Mouse (Mus musculus) neutrophil, adult 5-6 weeks (primary cell): ENCODE measurements around the gene D430019H16Rik. TPM values are rescaled to one million over a fixed set of nuclear protein-coding genes. Genes with fewer than 3 reads are reported as not detected.

Experiments used
- ATAC-seq: fragments of 151-379, 151-347 bp; 2 replicates; pipeline ENCODE4 v1.8.0; 2017; ENCODE audit warnings: mild to moderate bottlenecking, moderate TSS enrichment; ENCODE audit not compliant: insufficient number of reproducible peaks, poor library complexity, low FRiP score, severe bottlenecking; ENCODE audit errors: extremely low read depth
- total RNA-seq: library from RNA; stranded (forward); fragments of 200-1000 nt; gene quantifications from 2 replicates; pipeline ENCODE4 v1.2.3, GENCODE M21; 2017

The D430019H16Rik gene
- total RNA-seq, result 0.25 TPM in 1 of 2 replicates, not detected in the other

- no peak for ATAC-seq
Observed at GRCm38 (mm10) chr12:105453670-105454257, at the start of gene D430019H16Rik. D430019H16Rik (plus strand) TSS chr12:105453856.

DNA sequence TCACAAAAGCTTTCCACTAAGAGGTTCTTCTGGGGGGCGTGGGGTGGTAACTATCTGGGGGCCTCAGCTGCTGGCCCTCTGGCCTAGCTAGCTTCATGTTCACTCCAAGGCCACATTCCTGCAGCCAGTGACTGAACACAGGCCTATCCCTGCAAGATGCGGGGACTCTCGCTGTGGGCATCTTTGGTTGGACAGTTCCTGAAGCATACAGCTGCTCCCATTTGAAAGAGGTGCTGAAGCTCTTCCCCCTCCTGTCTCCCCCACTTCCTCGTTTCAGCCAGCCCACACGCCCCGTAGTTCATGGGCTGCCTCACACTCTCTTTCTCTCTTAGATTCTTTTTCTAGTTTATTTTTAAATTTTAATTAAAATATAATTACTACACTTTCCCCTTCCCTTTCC is 47.6 kb upstream of the D430019H16Rik start:
- no peak for ATAC-seq

- no peak for ATAC-seq
Observed at GRCm38 (mm10) chr12:105413909-105414308, 39.7 kb upstream of the D430019H16Rik start.

GRCm38 (mm10) chr12:105420476-105420875 is 33.2 kb upstream of the D430019H16Rik start:
- ATAC-seq, result no peak

GRCm38 (mm10) chr12:105426541-105426940 is 27.1 kb upstream of the D430019H16Rik start:
- ATAC-seq, result no peak

DNA sequence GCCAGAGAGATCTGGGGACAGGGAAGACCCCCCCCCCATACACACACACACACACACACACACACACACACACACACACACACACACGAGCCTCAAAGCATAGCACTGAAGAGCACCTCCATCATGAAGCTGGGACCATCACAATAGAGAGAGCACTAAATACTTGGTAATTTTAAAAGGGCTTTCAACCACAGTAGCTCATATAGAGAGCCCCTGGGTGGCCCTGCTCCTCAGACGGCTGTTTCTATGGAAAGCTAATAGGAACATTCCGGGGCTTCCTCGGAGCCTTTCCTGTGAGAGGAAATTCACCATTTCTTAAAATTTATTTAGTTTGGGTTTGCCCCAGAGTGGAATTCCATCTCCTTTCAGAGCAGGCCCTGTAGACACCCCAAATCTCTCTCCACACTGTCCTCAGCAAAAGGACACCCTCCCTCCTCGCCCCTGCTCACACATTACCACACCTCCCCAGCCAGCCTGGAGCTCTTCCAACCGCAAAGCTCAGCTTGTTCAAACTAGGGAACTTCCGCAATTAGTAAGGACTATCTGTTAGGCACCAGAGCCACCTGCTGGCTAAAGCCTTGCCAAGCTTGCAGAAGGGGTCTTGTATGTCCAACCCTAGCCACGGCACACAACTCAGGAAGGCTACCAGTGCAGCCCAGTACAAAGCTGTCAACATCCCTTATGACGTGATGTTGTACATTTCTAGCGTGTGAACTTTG is 26.5 kb upstream of the D430019H16Rik start:
- no peak for ATAC-seq

DNA sequence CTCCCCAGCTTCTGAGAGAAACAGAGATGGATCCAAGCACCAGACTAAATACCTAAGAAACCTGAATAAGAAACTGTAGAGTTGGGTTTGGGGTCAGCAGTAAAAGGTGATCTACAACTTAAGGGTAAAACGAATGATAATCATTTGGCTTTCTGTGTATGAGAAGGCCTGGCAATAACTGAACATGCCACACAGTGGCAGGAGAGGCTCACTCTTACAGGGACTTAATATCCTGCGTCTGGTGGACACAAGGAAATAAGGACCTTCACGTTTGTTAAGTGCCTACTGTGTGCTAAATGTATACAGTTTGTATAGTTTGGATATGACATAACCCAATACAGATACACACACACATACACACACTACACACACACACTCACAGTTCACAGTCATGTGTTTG is 21.8 kb upstream of the D430019H16Rik start:
- ATAC-seq, result no peak

DNA sequence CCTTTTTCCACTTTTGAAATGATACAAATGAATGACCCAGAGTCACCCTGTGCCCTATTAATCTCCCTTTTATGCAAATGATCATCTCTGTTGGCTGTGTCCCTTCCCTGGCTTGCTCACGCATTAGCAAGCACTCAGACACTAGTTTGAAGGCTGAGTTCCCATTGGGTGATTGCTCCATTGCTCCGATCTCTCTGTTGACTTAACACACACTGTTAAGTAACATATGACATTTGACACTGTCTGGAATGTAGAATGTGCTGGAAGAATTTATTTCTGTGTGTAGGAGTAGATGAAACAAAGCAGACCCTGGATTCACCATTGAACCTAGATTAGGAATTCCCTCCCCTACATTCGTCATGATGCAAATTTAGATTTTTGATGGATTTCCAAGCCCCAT is 20.8 kb upstream of the D430019H16Rik start:
- no peak for ATAC-seq

DNA sequence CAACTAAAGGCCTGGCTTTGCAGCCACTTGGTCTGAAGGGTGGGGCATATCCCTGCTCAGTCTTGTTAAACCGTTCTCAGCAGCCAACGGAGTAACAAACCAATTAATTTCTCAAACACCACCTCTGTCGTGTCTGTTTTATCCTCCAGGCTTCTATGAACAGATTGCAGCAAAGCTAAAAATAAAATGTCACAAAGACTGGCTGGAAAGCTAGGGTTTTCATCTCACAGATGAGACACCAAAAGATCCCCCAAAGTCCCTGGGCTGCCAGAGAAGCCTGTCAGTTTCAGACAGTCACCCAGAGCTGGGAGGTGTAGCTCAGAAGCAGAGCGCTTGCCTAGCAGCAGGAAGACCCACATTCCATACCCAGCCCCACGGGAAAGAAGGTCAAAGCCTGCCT is 15.4 kb upstream of the D430019H16Rik start:
- no peak for ATAC-seq

- no peak for ATAC-seq
Observed at GRCm38 (mm10) chr12:105439976-105440375, 13.7 kb upstream of the D430019H16Rik start.

DNA sequence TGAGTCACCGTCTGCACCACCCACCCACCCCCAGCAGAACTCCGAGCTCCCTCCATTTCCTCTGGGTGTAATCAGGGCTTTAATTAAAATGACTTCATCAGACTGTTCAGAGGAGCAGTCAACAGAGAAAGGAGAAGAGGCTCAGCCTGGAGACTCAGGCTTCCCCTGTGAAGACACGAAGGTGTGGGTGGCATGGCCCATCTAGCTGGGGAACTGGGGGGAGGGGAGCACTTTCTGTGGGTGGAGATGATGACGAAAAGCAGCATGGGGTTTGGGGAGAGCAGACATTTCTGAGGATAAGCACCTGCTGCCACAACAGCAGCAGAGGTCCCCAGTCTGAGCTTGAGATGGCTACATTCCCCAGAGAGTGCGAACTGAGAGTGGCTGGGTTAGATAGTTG is 10.1 kb upstream of the D430019H16Rik start:
- ATAC-seq, result no peak

DNA sequence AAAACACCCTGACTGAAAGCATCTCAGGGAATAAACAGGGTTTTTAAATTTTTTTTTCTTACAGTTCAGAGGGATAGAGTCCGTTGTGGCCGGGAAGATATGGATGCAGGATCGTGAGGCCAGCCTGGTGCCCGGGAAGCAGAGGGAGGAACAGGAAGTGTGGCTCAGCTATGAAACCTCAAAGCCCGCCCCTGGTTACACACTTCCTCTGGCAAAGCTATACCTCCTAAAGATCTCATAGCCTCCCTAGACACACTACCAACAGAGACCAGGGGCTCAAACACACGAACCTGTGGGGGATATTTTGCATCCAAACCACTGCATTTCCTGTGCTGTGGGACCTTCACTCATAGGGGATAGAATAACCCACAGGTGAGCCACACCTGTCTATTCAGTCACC is 7.9 kb upstream of the D430019H16Rik start:
- no peak for ATAC-seq

DNA sequence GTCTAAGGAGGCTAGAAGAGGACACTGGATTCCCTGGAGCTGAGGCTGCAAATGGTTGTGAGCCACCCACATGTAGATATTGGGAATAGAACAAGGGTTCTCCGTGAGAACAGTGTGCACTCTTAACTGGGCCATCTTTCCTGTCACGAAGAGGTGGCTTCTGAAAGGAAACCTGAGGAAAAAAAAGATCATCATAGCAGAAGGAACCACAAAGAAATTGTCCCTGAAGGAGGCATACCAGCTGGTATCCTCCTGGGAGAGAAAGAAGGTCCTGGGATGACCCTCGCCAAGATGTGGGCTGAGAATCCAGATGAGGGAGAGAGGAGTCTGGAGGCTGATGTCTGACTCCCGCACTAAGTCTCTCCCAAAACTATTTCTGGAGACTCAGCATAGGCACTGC is 4.4 kb upstream of the D430019H16Rik start:
- ATAC-seq, result no peak

DNA sequence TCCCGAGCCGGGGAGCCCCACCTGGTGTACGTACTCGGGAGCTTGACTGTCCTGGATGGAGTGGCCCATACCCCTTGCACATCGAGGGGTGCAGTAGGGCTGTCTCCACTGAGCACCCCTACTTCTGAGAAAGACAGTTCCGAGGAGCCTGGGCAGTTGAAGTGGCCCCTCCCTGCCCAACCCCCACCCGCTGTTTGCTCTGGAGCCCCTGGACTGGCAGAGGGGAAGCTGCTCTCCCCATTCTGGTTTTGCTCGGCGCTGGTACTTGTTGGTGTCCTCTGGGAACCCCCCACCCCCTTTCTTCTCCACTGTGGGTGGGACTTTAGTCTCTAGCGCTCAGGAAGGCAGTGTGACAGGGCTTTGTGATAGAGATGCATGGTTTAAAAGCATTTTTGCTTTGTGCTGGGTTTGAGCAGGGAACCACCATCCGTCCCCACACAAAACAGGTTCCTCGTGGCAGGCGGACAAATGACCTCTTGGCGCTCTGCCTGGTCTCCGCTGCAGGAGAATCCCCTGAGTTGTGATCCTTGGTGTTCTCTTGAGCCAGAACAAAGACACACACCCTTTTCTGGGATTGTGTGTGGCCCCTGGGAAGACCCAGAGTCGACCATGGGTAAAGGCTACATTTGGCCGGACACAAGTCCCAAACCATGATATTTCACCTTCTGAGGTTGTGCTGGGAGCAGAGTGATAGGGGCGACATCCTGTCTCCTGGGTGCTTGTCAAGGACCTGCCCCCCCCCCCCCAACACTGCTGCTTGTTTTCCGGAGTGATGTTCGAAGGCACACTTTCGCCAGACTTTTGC is 804 bp downstream of the D430019H16Rik start:
- no peak for ATAC-seq

DNA sequence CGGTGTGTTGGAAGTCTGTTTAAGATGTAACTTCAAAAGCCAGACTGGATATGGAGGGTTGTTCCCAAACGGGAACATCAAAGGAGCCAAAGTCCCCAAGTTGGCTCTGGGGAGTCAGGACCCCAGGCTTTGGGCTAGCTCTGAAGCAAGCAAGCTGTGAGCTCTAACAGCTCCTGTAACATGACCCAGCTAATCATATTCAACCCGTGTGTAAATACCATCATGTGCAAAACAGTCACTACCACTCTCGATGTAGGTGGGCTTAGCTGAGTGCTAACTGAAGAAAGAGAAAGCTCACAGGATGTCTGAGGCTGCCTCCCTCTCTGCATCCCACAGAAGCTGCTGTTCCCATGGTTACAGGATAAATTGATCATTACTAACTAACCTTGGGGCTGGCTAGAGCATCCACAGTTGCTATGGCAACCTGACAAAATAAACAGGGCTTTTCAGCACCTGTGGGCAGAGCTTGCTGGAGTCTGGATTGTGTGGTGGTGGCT is 1.5 kb downstream of the D430019H16Rik start:
- no peak for ATAC-seq

- no peak for ATAC-seq
Observed at GRCm38 (mm10) chr12:105458791-105459190, 5.1 kb downstream of the D430019H16Rik start.

- ATAC-seq, result no peak
Observed at GRCm38 (mm10) chr12:105461066-105461465, 7.4 kb downstream of the D430019H16Rik start.

DNA sequence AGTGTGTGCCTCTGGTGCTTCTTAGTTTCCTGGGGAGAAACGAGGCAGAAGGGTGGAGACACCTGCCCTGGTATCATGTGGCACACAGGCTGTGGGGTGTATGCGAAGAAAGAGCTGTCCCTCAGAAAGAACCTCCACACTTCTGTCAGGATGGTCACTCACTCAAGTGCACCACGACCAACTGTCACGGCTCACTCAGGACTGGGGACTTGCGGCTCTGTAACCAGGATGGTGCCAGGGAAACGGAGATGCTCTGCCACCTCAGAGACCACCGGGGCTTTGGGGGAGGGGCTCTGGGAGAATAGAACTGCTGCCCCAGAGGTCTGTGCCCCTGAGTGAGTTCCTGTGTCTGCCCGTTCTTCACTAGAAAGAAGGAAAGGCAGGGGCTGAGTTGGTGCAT is 15.4 kb downstream of the D430019H16Rik start:
- no peak for ATAC-seq

DNA sequence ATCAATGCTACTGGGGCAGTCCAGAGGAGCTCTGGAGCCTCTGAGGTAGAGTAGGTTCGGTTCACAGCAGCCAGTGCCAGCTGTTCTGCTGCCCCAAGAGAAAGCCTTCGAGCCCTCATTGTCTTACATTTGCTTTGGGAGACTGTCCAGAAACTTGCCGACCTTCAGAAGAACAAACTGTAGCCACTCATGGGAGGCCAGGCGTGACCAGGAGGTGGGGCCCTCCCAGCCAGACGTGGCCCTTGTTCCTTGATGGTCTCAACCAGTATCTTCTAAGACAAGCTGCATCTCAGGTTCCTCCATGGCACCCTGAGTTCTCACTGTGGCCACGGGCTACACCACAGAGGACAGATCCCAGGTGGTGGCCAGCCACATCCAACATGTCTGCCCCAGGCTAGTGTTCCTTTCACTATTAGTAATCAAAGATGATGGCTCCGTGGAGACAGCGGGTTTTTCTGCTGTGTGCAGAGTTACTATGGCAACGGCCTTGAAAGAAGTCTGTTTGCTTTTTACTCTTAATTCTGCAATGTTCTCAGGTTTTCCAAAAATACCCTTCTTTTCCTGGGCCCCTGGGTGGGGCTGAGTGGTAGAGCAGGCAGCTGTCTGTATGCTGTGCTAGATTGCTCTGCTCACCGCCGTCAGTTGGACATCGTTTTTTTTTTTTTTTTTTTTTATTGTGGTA is 21.7 kb downstream of the D430019H16Rik start:
- ATAC-seq, result no peak
